Mouse (Mus musculus) embryonic fibroblast, embryonic 13.5 days (primary cell): ENCODE data around the gene Pank4.

Experiments used
- CTCF ChIP-seq: IDR thresholded peaks from 2 replicates; pipeline ENCODE4 v1.5.1; 2011; ENCODE audit warnings: mild to moderate bottlenecking, control low read depth, low read length, moderate library complexity, borderline replicate concordance; ENCODE audit not compliant: insufficient read depth
- POLR2A ChIP-seq: IDR thresholded peaks from 2 replicates; pipeline ENCODE4 v1.6.1; 2011; ENCODE audit warnings: low read depth, mild to moderate bottlenecking, control low read depth, low read length, moderate library complexity

DNA sequence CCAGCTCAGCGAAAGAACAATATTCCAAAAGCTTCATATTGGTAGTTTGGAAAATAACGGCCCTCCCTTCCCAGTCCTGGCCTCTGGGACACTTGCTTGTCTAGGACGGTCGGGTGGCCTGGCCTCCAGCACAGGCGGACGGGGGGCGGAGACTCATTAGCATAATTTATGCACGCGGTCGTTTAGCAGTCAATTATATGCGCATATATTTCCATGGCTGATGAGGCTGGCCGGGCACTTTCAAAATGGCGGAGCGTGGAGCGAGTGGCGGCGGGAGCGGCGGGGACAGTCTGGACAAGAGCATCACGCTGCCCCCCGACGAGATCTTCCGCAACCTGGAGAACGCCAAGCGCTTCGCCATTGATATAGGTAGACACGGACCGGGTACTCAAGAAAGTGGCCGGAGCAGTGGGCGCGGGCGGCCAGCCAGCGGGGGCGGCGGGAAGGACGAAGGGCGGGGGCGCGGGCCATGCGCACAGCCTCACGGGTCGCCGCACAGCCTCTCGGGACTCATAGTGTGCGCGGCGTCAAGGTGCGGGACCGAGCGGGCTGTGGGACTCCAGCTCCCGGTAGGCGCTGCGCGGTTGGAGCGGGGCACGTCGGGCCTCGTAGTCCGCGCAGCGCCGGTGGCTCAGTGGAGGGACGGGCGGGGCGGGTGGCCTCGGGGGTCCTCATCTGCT, at the start of gene Pank4:
- TF ChIP-seq CTCF (no peak), POLR2A (peak; percentile 85)
